Mouse (Mus musculus) left cerebral cortex, adult 2 months (tissue): ENCODE results near the gene Elmod1. TPM values are rescaled to one million over a fixed set of nuclear protein-coding genes. Genes with fewer than 3 reads are reported as not detected.
A peak's percentile ranks its signal among the peaks of the same experiment; 100 is the strongest.
"Not testable (repeated sequence)": the region's sequence is repeated elsewhere in the genome, so short reads cannot be mapped to it uniquely, and the experiment has no call there.

Experiments
- DNase-seq, 2 experiments: peaks; one replicate each; pipeline ENCODE4 v3.0.0; 2021 to 2022; ENCODE audit warnings: low spot score in 2 of 2, mixed read lengths in 1 of 2; ENCODE audit errors: extremely low spot score in 1 of 2
- H3K27ac ChIP-seq: fragments of 200-600 bp; 2 replicates; pipeline ENCODE4 v1.8.1; 2022
- H3K4me3 ChIP-seq: fragments of 200-600 bp; 2 replicates; pipeline ENCODE4 v1.8.1; 2022
- CTCF ChIP-seq: fragments of 200-600 bp; IDR thresholded peaks from 2 replicates; pipeline ENCODE4 v1.8.1; 2022; ENCODE audit warnings: antibody characterized with exemption, mild to moderate bottlenecking, moderate library complexity
- intact Hi-C: fragments of 180-260 bp; cut with DNase I; formaldehyde crosslinking; loops from one replicate; pipeline ENCODE4 v1.15.1; 2025
- long read RNA-seq, 2 experiments: library from polyadenylated mRNA; stranded (forward); transcript quantifications; one replicate each; pipeline ENCODE4 v2.0.0; 2021; ENCODE audit warnings: borderline mapping rate in 2 of 2
- total RNA-seq, 2 experiments: library from RNA; stranded (reverse); gene quantifications; 2 replicates each; pipeline ENCODE4 v1.2.3; 2021

Elmod1 gene
- total RNA-seq: 100 to 1,000 TPM; 173 to 176 TPM
- long read RNA-seq, experiment 1, transcript Elmod1-201 (11 exons, 2,605 nt): major isoform, 132 of 151 reads
- long read RNA-seq, experiment 1, partial matches to known transcripts: 6 of 151 reads
- long read RNA-seq, experiment 1, other reads (novel, unspliced or antisense): 13 of 151 reads
- long read RNA-seq, experiment 2, transcript Elmod1-201 (11 exons, 2,605 nt): major isoform, 102 of 119 reads
- long read RNA-seq, experiment 2, partial matches to known transcripts: 5 of 119 reads
- long read RNA-seq, experiment 2, other reads (novel, unspliced or antisense): 10 of 119 reads

DNA sequence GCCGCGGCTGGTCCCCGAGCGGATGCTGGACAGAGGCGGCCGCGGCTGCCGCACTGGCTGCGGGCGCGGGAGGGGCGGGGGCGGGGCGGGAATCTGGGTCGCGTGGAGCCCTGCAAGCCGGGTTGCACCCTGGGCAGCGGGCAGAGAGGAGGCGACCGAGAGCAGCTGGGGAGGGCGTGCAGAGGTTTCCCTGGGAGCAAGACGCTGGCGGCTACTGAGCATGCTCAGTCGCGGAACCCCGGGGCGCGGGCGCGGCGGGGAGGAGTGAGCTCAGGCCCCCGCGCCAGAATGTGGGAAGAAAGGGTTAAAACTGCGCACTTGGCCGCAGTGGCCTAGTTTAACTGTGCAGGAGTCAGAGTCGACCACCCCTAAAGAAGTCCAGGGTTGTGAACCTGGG lies at the start of gene Elmod1:
TSS of gene Elmod1 (minus strand) at position 180 of the 397 bp plus-strand sequence.
- peak; percentile 80 to 81 for DNase-seq
- intact Hi-C loops: no loop called here
- TF ChIP-seq CTCF: peak; percentile 52

DNA sequence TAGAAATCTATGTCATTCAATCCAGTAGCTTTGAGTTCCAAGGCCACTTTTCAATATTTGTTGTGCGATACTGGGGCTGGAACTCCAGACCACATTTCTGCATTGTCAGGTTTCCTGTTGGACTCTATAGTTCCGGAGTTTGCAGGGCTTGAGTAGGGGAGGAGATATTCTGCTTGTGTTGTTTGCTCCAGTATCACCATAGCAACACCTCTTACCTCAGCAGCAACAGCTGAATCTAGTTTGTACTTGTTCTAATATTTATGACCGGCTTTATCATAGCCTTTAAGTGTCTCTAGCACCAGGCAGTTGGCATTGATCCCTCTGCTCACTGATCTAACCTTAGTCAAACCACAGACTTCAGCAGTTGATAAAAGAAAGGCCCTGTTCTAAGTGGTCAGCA lies 47.7 kb upstream of the Elmod1 start:
- no peak overlapping the region for H3K27ac ChIP-seq
- H3K4me3 ChIP-seq: no peak overlapping the region
- intact Hi-C loops: no loop called here
- DNase-seq: no peak
- TF ChIP-seq CTCF: no peak

More for the DNA sequence above, at the start of gene Elmod1:
- Histone ChIP-seq H3K4me3 (peak within 1 kb of the TSS; percentile 89), H3K27ac (peak within 1 kb of the TSS; percentile 95)

DNA sequence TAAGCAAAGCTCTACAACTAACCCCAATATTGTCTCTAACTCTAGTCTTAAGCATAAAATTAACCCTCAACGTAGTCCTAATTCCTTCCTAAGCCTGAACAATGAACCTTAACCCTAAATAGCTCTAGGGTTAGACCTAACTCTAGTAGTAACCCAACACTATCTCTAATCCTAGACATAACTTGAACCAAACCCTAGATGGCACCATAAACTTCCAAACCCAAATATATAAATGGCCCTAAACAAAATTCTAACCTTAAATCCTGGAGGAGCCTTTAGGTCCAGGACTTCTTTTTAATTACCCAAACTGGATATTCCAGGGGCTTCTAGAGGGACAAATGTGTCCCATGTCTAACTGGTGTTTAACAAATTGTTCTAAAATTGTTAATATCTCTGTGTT lies 19.4 kb upstream of the Elmod1 start:
- peak; percentile 23 for TF ChIP-seq CTCF
- DNase-seq: no peak
- Histone ChIP-seq H3K4me3 (no peak overlapping the region), H3K27ac (no peak overlapping the region)
- intact Hi-C loops: no loop called here

DNA sequence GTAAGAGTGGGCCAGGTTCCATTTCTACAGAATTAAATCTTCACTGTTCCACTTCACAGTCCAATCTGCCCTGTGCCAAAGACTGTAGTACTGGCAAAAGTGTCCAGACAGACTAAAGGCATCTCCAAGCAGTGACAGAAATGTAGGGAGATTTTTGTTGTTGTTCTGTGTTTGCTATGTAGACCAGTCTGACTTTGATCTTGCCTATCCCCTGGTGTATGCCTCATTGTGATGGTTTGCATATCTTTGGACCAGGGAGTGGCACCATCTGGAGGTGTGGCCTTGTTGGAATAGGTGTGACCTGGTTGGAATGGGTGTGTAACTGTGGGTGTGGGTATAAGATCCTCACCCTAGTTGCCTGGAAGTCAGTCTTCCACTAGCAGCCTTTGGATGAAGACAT lies 17.5 kb upstream of the Elmod1 start:
- intact Hi-C loops, DNase-seq, H3K27ac ChIP-seq, H3K4me3 ChIP-seq: not testable (repeated sequence)

DNA sequence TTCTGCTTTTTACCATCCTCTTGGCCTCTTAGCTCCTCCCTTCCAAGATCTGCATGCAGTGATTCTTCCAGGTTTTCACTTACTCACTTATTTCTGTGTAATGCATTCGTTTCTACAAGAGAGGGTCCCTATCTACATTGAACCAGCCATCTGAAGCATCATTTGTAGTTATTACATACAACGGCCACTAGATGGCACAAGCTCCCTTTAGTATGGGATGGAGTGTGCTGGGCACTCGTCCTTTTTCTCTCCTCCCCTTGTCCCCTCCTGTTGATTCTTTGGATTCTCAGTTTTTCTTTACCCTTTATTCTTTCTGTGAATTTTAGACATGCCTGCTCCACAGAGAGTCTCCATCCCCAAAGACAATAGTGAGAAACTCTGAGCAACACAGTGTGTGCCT lies 15.8 kb upstream of the Elmod1 start:
- intact Hi-C loops: loop anchor here (1.0 to 2.0 kb wide), 2 partner anchors 121 to 346 kb away; no protein-coding TSS in a partner anchor
- Histone ChIP-seq H3K27ac (no peak overlapping the region), H3K4me3 (no peak overlapping the region)
- DNase-seq: peak in 1 of 2 experiments; percentile 40
- TF ChIP-seq CTCF: peak; percentile 85

DNA sequence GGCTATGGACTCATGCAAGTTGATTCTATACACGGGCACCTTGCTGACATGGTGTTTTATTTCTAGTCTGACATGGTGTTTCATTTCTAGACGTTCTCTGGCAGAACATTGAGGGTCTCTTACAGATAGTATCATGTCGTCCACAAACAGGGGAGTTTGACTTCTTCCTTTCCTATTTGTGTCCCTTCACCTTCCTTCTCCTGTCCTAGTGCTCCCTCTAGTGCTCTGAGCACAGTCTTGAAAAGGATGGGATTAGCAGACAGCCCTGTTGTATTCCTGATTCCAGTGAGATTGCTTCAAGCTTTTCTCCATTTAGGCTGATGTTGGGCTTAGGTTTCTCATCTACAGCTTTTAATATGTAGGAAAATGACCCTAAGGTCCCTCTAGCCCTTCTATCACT lies 11.9 kb upstream of the Elmod1 start:
- Histone ChIP-seq H3K4me3 (no peak overlapping the region), H3K27ac (no peak overlapping the region)
- DNase-seq: peak; percentile 40 to 55
- intact Hi-C loops: loop anchor here (1.0 to 10.0 kb wide), 4 partner anchors 52 to 312 kb away; partner anchors contain the start of gene Cul5
- peak; percentile 78 for TF ChIP-seq CTCF

DNA sequence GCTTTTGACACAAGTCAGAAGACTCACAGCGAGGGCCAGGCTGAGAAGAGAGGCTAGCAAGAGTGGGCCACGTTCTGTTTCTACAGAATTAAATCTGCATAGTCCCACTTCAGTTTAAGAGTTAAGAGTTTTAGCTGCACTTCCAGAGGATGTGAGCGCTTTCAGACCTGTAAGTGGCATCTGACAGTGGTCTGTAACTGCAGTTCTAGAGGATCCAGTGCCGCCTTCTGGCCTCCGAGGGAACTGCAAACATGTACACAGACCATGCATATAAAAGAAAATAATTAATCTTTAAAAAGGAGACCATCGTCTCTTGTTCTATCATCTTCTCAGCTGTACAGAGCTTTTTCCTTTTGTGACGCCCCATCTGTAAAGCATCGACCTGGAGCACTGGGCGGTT lies 9.8 kb upstream of the Elmod1 start:
- no peak overlapping the region for H3K27ac ChIP-seq
- H3K4me3 ChIP-seq: no peak overlapping the region
- peak; percentile 72 for TF ChIP-seq CTCF
- peak in 1 of 2 experiments; percentile 43 for DNase-seq
- intact Hi-C loops: loop anchor here (10.0 kb wide), 2 partner anchors 50 to 310 kb away; partner anchors contain the start of gene Cul5

DNA sequence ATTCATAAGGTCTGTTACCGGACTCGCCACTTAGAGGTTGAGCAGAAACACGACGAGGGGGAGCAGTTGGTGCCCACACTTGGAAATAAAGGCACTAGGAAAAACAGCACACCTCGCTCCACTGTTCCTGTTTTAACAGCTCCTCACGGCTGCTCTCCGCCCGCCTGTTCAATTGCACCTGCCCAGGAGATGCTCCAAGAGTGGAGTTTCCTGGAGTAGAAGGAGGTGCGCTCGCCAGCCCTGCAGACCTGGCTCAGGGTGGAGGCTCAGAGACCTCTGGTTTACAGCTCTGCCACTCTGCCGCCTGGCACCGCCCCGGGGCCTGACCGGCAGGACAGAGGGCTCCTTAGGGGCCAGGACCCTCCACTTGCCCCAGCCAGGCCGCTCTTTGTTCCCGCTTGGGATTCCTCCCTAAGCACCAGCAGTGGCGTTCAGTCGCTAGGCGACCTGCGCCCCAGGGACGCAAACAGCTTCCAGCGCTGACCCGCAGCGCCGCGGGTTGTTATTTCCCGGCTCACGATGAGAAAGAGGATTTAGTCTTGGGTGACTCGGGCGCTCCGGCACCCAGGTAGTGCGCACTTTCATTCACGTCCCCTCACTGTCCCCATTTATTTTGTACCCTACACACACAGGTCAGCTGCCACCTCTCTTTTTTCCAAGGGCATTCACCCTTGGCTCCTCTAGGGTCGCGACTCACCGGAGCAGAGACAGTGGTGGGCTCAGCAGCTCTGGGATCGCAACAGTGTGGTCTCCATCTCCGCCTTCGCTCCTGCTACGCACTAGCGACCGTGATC lies 576 bp downstream of the Elmod1 start:
- DNase-seq: peak; percentile 42
- Histone ChIP-seq H3K4me3 (peak overlapping the region; percentile 89), H3K27ac (peak overlapping the region; percentile 95)
- intact Hi-C loops: no loop called here
- no peak for TF ChIP-seq CTCF

DNA sequence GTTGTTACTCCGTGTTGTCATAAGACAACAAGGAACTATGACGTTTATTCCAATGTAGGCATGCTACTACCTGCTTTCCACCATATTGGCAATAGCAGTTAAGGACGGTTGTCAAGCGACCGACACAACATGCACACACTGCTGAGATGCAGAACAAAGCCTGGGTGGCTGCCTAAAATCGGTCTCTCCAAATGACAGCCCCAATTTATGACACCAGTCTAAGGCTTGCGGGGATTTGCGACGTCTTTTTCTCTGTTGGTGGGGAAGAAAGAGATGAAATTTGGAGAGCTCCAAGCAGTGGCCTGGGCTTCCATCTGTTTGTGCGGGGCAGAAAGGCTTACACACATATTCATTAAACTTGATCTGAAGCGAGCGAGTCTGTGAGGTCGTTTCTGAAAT lies 1.2 kb downstream of the Elmod1 start:
- Histone ChIP-seq H3K4me3 (peak overlapping the region; percentile 89), H3K27ac (peak overlapping the region; percentile 95)
- TF ChIP-seq CTCF: no peak
- intact Hi-C loops: no loop called here
- no peak for DNase-seq

DNA sequence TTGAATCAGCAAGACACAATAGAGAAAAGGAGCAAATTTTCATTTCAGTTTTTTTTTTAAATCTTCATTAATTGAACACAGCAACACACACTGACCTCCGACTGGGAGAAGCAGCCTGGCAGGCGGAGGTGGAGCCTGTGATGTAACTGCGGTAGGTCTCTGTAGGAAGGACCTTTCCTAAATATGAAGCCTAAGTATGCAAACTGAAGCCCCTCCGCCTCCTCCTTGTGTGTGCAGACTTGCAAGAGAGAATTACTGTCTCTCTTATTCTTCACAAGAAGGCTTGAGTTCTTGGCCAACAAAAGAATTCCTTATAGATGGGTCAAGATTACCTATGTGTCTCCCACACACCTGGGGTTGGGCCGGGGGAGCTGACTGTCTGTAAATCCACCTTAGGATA lies 1.9 kb downstream of the Elmod1 start:
- intact Hi-C loops: no loop called here
- H3K4me3 ChIP-seq: peak overlapping the region; percentile 89
- DNase-seq: no peak
- TF ChIP-seq CTCF: no peak
- H3K27ac ChIP-seq: peak overlapping the region; percentile 95

DNA sequence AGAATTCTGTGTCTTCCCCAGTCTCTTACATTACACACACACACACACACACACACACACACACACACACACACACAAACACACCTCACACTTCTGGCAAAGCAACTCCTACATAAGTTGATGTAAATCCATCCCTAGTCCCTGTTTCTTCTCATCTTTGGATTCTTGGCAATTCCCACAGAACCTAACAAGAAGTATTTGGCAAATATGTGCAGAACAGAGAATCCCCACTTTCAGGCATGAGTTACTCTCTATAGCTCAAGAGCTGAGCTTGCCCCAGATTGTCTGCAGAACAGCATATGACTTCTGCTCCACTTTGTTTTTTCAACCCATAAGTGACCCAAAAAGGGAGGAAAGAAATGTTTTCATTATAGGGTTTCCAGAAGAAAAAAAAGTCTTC lies 2.7 kb downstream of the Elmod1 start:
- H3K27ac ChIP-seq: no peak overlapping the region; the same call in 1 of the 2 replicates
- no peak for DNase-seq
- TF ChIP-seq CTCF: no peak
- intact Hi-C loops: no loop called here
- H3K4me3 ChIP-seq: peak overlapping the region; percentile 89
